Mouse (Mus musculus): Measurements from ENCODE around the gene Dppa3.

Gene Dppa3

DNA sequence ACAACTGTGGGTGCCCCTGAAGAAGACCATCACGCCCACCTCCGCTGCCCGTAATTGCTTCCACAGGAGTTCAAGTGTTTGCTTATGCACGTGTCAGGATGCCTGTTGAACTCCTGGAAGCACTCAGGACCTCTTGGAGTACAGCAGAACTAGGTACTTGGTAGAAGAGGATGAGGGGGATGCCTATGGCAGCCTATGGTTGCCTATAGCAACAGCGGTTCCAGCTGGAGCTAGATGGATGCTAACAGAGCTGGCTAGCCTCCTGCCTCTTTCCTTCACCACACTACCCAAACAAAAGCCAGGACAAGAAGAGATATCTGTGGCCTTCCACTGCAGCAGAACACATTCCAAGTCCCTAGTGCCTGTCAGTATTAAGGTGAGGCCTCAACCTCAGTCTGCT, 41.5 kb downstream of the Dppa3 start:
- CTCF ChIA-PET, result no interaction called here

DNA sequence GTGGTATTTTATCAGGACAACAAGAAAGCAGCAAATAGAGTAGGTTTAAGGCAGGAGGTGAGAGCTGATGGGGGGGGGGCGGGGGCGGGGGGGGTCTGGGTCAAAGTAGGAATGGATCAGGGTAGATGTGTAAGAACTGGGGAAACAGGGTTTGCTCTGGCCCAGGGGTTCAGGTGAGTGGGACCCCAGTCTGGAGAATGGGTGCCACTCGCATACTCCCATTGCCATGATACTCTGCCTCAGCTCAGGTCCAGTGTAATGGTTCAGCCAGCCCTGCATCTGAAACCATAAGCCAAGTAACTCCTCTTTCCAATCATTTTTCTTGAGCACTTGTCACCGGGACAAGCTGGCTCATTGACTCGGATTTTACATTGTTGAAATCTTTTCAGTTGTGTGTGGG, 42.6 kb downstream of the Dppa3 start:
- CTCF ChIA-PET, result interaction anchor here (0.6 kb wide), 2 partner anchors 12 to 79 kb away, joined by 3 to 4 read pairs; no protein-coding TSS in a partner anchor

DNA sequence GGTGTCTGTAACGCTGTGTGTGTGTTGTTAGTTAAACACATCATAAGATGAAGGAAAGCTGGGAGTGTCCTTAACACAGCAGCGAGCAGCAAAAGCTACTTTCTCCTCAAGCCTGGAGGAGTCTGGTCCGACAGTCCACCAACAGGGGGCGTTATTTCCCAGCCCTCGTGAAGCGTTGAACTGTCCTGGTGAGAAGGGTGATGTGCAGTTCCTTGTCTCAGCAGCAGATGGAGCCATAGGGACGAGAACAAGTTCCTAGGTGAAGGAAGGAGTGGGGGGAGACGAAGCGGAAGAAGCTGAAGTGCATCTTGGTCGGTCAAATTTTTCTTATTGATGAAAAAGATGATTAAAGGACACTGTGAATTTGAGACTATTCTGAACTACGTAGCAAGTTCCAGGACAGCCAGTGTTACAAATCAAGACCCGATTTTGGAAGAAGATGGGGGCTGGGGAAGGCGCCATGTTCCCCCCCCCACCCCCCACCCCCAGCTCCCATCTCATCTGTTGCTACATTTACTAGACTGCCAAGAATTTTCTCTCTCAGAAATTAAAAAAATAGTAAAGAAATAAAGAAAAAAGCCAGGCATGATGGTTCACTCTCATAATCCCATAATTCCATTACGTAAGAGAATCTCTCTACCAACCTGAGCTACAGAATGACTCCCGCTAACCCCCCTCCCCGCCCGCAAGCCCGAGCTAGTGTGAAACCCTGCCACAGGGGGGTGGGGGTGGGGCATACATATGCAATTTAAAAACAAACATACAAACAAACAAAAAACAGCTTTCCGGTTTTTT, 43.4 kb downstream of the Dppa3 start:
- CTCF ChIA-PET, result interaction anchor here (0.6 to 0.8 kb wide), 4 partner anchors 46 to 629 kb away, joined by 3 to 5 read pairs (median 4); no protein-coding TSS in a partner anchor

DNA sequence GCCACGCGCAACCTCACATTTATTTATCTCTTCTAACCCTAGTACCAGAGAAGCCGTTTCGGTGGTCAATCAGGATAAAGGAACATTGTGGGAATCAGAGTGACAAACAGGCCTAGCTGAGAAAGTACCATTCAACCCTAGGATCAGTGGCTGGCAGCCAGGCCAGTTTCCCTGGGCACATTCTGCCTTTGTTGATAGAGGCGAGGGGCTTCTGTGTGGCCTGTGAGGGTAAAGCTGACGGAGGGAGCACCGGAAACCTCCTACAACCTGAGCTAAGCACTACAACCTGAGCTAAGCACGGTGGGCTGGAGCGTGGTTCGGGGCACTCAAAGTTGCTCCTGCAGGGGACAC, 44.0 kb downstream of the Dppa3 start:
- CTCF ChIA-PET, result interaction anchor here (0.6 to 0.8 kb wide), 3 partner anchors 46 to 629 kb away, joined by 3 to 5 read pairs (median 3); no protein-coding TSS in a partner anchor

DNA sequence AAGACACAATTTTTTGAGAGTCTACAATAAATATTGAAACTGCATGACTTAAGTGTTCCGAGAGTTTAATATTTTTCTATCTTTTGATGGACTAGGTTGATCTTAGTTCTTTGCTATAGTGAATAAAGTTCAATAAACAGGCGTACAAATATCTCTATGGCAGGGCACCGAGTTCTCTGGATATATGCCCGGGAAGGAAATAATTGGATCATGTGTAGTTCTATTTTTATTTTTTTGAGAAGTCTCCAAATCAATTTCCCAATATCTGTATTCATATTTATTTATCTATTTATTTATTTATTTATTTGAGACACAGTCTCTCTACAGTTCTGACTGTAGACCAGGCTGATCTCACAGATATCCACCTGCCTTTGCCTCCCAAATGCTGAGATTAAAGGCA, 44.6 kb downstream of the Dppa3 start:
- CTCF ChIA-PET, result no interaction called here

DNA sequence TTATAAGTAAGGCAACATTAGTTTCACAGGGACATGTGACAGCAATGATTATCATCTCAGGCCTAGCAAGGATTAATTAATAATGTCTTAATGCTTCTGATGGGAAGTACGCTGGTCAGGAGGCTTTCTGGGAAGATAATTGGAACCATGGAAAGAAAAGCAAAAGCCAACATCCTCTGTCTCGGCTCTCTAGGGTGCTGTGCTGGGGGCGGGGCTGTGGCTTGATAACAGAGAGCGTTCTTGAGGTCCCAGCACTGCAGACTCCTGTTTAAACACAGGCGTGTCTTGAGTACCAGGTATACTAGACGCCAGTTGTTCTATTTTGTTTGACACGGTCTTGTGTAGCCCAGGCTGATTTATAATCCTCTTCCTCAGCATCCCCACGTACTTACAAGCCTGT, 46.5 kb downstream of the Dppa3 start:
- CTCF ChIA-PET, result no interaction called here
